Mouse (Mus musculus): ENCODE measurements around the gene Mthfd2.
A peak's percentile ranks its signal among the peaks of the same experiment; 100 is the strongest.

Mthfd2 gene

GRCm38 (mm10) chr6:83273733-83274132 lies 52.0 kb downstream of the Mthfd2 start:
- no peak for DNase-seq (ENCODE audit: extremely low read depth, insufficient read length, low spot score)

- peak; percentile 79 for DNase-seq (ENCODE audit: extremely low read depth, insufficient read length, low spot score)
These were observed 57.3 kb downstream of the Mthfd2 start for GRCm38 (mm10) chr6:83268144-83269010.

- no peak for DNase-seq (ENCODE audit: extremely low read depth, insufficient read length, low spot score)
These were observed 58.1 kb downstream of the Mthfd2 start for GRCm38 (mm10) chr6:83267616-83268015.

- no peak for DNase-seq (ENCODE audit: extremely low read depth, insufficient read length, low spot score)
These were observed 60.1 kb downstream of the Mthfd2 start for GRCm38 (mm10) chr6:83265653-83266052.

- DNase-seq (ENCODE audit: extremely low read depth, insufficient read length, low spot score) = no peak
These were observed 60.5 kb downstream of the Mthfd2 start for GRCm38 (mm10) chr6:83265253-83265652.

- DNase-seq (ENCODE audit: extremely low read depth, insufficient read length, low spot score) = no peak
These were observed 61.2 kb downstream of the Mthfd2 start for GRCm38 (mm10) chr6:83264516-83264915.

Measured in 3134 (cell line).